Mouse (Mus musculus): ENCODE results near the gene Lsm10.

DNA sequence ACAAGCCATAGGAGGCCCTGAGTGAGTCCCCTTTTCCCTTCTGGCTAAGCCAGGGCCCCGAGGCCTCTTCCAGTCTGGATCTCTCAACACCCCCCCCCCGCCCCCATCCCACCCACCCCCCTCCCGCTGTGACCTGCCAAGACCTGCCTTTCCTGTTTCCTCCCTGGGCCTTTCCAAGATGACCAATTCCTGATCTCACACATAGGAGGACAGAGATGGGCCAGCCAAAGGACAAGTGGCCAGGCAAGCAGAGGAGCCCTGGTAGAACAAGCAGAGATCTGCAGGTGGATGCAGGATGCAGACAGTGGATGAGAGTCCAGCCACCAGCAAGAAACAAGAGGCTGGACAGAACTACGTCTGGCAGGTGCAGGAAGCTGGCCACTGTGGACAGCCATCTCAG is 49.0 kb downstream of the Lsm10 start:
- TF ChIP-seq CTCF (IDR thresholded peaks at IDR 0.05; ENCODE audit: control insufficient read depth, insufficient read depth, low read length) (no peak), POLR2A (IDR thresholded peaks at IDR 0.05; ENCODE audit: borderline replicate concordance, control insufficient read depth, low read depth, low read length) (no peak)

Measured in bone marrow, adult 2 months (tissue).